Mouse (Mus musculus): ENCODE measurements around the gene Ecm1.
"Not testable (repeated sequence)": the region's sequence is repeated elsewhere in the genome, so short reads cannot be mapped to it uniquely, and the experiment has no call there.

Gene Ecm1

GRCm38 (mm10) chr3:95726696-95727358, 12.5 kb downstream of the Ecm1 start:
- DNase-seq (ENCODE audit: low spot score), result no peak

GRCm38 (mm10) chr3:95725863-95726262, 13.5 kb downstream of the Ecm1 start:
- no peak for DNase-seq (ENCODE audit: low spot score)

GRCm38 (mm10) chr3:95722386-95722785, 17.0 kb downstream of the Ecm1 start:
- DNase-seq (ENCODE audit: low spot score), result no peak

- DNase-seq (ENCODE audit: low spot score), result no peak
Measured at GRCm38 (mm10) chr3:95718153-95718552, 21.2 kb downstream of the Ecm1 start.

GRCm38 (mm10) chr3:95716075-95716474, 23.3 kb downstream of the Ecm1 start:
- no peak for DNase-seq (ENCODE audit: low spot score)

- no peak for DNase-seq (ENCODE audit: low spot score)
Measured at GRCm38 (mm10) chr3:95709967-95710366, 29.4 kb downstream of the Ecm1 start.

- DNase-seq (ENCODE audit: low spot score), result no peak
Measured at GRCm38 (mm10) chr3:95709044-95709443, 30.3 kb downstream of the Ecm1 start.

- DNase-seq (ENCODE audit: low spot score), result no peak
Measured at GRCm38 (mm10) chr3:95707497-95707896, 31.9 kb downstream of the Ecm1 start.

GRCm38 (mm10) chr3:95706273-95706672, 33.1 kb downstream of the Ecm1 start:
- no peak for DNase-seq (ENCODE audit: low spot score)

- no peak for DNase-seq (ENCODE audit: low spot score)
Measured at GRCm38 (mm10) chr3:95704612-95705011, 34.8 kb downstream of the Ecm1 start.

- no peak for DNase-seq (ENCODE audit: low spot score)
Measured at GRCm38 (mm10) chr3:95703276-95703675, 36.1 kb downstream of the Ecm1 start.

- DNase-seq (ENCODE audit: low spot score), result no peak
Measured at GRCm38 (mm10) chr3:95701877-95702540, 37.4 kb downstream of the Ecm1 start.

- DNase-seq (ENCODE audit: low spot score), result no peak
Measured at GRCm38 (mm10) chr3:95701085-95701484, 38.3 kb downstream of the Ecm1 start.

- no peak for DNase-seq (ENCODE audit: low spot score)
Measured at GRCm38 (mm10) chr3:95700233-95700681, 39.1 kb downstream of the Ecm1 start.

GRCm38 (mm10) chr3:95698286-95698685, 41.1 kb downstream of the Ecm1 start:
- no peak for DNase-seq (ENCODE audit: low spot score)

- DNase-seq (ENCODE audit: low spot score), result no peak
Measured at GRCm38 (mm10) chr3:95696360-95696759, 43.0 kb downstream of the Ecm1 start.

- no peak for DNase-seq (ENCODE audit: low spot score)
Measured at GRCm38 (mm10) chr3:95695796-95696195, 43.6 kb downstream of the Ecm1 start.

GRCm38 (mm10) chr3:95694808-95695703, 44.3 kb downstream of the Ecm1 start:
- no peak for DNase-seq (ENCODE audit: low spot score)

- no peak for DNase-seq (ENCODE audit: low spot score)
Measured at GRCm38 (mm10) chr3:95693821-95694807, 45.3 kb downstream of the Ecm1 start.

- no peak for DNase-seq (ENCODE audit: low spot score)
Measured at GRCm38 (mm10) chr3:95692677-95693076, 46.7 kb downstream of the Ecm1 start.

GRCm38 (mm10) chr3:95690552-95690951, 48.8 kb downstream of the Ecm1 start:
- not testable (repeated sequence) for DNase-seq (ENCODE audit: low spot score)
